Mouse (Mus musculus) T-helper 2 cell (primary cell): ENCODE results near the gene Zfp444.

Experiments
- in situ Hi-C: fragments of 300-600 bp; cut with MboI, MseI; formaldehyde crosslinking; loops from one replicate; pipeline ENCODE4 v1.15.1; 2025; ENCODE audit warnings: high pct_unique_total_duplicates

Gene Zfp444

DNA sequence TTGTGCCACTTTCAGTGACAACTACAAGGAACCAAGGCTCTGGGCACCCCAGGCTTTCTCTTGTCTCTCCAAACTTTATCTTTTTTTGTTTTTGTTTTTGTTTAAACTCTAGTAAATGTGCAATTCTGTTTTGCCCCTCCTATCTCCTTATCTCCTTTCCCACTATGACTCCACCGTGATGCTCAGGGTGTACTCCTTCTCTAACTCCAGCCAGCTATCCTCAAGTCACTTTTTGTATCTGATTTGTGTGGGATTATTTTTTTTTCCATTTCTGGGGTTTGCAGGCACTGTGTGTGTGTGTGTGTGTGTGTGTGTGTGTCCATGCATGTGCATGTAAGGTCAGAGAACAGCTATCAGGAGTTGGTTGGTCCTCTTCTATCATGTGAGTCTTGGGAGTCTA lies 14.5 kb upstream of the Zfp444 start:
- in situ Hi-C loops: loop anchor here (25.0 kb wide), 3 partner anchors 1095 to 1520 kb away; partner anchors contain the start of genes Gm45844, Tmem86b, U2af2 and Zfp580

DNA sequence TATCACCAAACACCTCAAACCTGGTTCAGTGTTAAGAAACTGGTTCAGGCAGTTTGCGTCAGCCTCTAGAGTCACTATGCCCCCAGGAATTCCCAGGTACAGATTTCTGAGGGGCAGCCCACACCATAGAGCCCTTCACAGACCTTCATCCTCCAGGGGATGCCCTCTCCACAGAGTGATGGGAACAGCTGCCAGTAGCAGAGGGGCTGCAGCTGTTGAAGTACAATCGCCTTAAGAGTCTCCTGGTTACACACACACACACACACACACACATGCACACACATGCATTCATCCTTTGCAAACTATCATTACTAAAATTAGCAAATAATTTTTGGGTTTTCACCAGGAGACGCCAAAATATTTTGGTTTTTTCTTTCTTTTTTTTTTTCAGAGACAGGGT lies 12.4 kb upstream of the Zfp444 start:
- in situ Hi-C loops: loop anchor here (25.0 kb wide), 3 partner anchors 1097 to 1522 kb away; partner anchors contain the start of genes Gm45844, Tmem86b, U2af2 and Zfp580

DNA sequence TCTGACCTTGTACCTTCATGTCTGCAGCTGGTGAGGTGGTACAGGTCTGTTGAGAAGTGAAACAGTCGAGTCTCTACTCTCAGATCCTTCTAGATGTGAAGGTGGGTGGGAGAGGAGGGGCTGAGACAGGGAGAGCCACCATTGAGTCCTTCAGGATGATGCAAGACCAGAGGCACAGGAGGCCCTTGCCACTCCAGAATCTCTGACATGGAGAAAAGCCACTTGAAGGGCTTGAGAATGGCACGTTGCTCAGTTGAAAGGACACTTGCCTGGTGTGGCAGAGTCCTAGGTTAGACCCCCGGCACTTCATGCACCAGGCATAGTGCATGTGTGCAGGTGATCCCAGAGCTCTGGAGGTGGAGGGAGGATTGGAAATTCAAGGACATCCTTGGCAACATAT lies 10.5 kb upstream of the Zfp444 start:
- in situ Hi-C loops: loop anchor here (25.0 kb wide), 3 partner anchors 1099 to 1524 kb away; partner anchors contain the start of genes Gm45844, Tmem86b, U2af2 and Zfp580

DNA sequence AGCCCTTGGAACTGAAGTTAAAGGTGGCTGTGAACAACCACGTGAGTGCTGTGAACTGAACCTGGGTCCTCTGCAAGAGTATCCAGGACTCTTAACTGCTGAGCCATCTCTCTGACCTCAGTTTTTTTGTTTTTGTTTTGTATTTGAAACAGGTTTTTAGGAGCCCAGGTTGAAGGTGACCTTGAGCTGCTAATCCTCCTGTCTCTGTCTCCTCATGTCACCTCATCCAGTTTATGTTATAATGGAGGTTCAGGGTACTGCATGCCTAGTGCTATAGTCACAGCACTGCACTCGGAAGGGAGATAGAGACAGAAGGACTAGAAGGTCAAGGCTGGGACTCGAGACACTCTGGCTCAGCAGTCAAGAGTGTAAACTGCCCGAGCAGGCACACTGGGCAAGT lies 9.9 kb upstream of the Zfp444 start:
- in situ Hi-C loops: loop anchor here (25.0 kb wide), 3 partner anchors 1100 to 1525 kb away; partner anchors contain the start of genes Gm45844, Tmem86b, U2af2 and Zfp580

DNA sequence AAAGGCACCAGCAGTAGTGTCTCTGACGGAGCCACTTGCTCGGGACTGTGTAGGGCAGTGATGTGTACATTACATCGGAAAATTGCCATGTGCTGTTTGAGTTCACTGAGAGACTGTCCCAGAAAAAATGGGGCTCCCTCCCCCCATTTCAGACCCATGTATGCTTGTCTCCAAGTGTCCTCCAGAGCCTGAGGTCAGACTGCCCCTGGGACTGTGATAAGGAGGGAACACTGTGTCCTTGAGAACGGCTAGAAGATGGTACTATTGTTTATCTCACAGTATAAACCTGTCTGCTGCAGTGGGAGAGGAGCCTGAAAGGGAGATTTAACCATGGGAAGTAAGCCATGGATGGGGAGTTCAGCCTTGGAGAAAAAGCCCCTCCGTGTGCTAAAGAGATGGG lies 7.4 kb upstream of the Zfp444 start:
- in situ Hi-C loops: loop anchor here (25.0 kb wide), 3 partner anchors 1102 to 1527 kb away; partner anchors contain the start of genes Gm45844, Tmem86b, U2af2 and Zfp580

DNA sequence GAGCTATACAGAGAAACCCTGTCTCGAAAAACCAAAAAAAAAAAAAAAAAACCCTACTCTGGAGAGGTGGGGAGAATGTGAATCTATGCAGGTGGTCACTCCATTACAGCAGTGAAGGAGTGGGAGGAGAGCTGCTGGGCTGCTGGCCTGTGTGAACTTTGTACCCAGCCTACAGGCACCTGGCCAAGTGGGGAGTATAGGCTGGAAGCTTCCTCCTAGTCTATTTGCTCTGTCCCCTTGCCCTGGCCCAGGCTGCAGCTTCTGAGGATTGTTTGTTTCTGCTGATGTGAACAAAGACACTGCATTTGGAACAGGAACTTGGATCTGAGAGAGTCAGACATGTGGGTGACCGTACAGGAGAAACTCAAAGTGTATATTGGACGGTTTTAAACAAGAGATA lies 2.6 kb upstream of the Zfp444 start:
- in situ Hi-C loops: loop anchor here (25.0 kb wide), 3 partner anchors 1107 to 1532 kb away; partner anchors contain the start of genes Gm45844, Tmem86b, U2af2 and Zfp580

DNA sequence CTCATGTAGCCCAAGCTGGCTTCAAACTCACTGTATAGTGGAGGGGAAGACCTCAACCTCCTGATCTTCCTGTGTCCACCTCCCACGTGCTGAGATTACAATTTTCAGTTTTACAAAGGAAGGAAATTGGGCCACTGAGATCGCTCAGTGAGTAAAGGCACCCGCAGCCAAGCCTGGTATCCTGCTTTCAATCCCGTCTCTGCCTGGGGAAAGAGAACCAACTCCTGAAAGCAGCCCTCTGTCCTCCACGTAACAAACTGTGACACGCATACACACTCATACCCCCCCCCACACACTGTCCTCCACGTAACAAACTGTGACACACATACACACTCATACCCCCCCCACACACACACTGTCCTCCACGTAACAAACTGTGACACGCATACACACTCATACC lies 1.6 kb upstream of the Zfp444 start:
- in situ Hi-C loops: loop anchor here (25.0 kb wide), 3 partner anchors 1108 to 1533 kb away; partner anchors contain the start of genes Gm45844, Tmem86b, U2af2 and Zfp580

DNA sequence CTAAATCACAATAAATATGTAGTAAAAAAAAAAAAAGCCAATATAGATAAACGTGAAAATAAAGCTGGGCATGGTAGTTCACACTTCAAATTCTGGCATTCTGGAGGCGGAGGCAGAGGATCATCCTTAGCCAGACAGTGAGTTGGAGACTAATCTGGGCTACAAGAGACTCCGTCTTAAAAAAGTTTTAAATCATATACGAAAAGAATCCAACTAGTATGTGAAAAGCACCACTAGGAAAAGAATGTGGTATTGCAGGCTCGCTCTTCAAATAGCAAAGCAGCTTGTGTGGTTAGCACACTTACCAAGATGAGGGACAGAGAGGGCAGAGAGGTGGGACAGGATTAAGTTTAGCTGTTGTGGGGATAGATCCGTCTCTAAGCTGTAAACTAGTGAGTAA lies 1.2 kb upstream of the Zfp444 start:
- in situ Hi-C loops: loop anchor here (25.0 kb wide), 3 partner anchors 1109 to 1534 kb away; partner anchors contain the start of genes Gm45844, Tmem86b, U2af2 and Zfp580

DNA sequence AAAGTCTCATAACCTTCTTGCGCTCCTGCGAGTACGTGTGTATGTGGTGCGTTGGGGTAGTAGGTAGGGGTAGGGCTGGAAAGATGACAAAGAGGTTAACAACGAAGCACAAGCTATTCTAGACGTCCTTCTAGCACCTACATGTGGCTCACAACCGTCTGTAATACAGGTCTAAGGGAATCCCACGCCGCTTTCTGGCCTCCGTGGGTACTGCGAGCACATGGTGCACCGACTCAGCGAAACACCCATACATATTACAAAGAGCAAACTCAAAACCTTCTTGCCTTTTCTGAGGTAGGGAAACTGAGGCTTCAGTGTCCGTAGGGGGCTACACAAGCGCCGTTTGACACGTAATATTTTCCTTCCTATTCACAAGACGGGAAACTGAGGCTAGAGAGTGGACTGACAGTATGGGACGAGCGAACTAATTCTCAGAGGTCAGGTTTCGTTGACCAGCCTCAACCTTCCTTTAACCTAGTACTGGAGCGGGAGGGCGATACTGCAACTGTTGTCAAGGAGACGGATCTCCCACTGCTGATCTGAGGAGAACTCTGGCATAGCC lies 501 bp upstream of the Zfp444 start:
- in situ Hi-C loops: loop anchor here (25.0 kb wide), 3 partner anchors 1109 to 1534 kb away; partner anchors contain the start of genes Gm45844, Tmem86b, U2af2 and Zfp580

DNA sequence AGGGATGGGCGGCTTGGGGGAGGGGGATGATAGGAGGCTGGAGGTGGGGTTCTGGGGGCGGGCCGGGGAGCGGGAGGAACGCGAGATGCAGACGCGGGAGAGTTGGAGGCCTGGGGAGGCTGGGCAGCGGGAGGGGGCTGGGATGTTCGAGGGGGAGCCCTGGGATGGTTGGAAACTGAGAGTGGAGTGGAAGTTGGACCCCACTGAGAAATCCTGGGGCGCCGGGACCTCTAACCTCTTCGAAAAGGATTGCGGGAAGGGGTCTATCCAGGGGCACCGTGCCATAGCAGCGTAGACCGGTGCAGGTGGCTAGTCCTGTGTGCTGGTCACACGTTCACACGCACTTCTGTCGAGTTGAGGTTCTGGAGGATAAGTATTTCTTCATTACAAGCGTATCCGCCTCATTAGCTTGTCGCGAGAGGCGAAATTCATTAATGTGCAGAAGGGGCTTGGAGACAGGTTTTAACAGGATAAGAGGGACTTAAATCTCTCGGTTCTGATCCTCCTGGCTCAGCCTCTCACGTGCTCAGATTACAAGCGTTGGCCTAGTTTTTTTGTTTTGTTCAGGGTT lies 733 bp downstream of the Zfp444 start:
- in situ Hi-C loops: loop anchor here (25.0 kb wide), 3 partner anchors 1110 to 1535 kb away; partner anchors contain the start of genes Gm45844, Tmem86b, U2af2 and Zfp580

DNA sequence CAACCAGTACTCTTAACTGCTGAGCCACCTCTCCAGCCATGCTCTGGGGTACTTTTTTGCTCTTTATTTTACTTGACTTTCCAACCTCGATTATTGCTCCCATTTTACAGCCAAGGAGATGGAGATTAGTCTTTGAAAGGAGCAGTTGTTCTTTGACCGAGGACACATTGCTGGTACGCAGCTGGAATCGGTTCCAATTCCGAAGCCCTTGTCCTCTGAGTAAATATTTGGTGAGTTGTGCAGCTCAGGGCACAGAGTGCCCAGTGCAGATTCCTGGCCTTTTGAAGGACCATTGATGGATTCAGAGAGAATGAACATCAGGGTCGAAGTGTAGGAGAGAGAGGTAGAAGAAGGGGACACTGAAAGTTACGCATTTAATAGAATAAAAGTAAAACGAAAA lies 1.8 kb downstream of the Zfp444 start:
- in situ Hi-C loops: loop anchor here (25.0 kb wide), 3 partner anchors 1112 to 1537 kb away; partner anchors contain the start of genes Gm45844, Tmem86b, U2af2 and Zfp580

DNA sequence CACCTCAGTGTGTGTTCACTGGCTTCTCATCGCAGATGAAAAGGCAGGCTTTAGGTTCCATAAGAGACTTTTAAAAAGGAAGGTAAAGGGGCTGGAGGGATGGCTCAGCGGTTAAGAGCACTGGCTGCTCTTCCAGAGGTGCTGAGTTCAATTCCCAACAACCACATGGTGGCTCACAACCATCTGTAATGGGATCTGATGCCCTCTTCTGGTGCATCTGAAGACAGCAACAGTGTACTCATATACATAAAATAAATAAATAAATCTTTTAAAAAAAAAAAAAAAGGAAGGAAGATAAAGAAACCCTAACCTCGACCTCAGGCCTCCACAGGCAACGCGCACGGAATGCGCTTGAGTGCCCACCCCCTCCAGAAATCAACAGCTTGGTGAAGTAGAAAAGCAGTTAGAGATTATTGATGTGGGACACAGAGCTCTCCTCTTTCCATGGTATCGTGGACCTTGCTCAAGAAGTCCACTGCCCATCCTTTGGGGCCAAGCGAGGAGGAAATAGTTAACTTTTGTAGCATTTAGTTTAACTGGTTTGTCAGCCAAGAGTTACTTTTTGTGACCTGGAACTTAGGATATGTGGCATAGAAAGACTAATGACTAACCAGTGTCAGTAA lies 2.5 kb downstream of the Zfp444 start:
- in situ Hi-C loops: loop anchor here (25.0 kb wide), 3 partner anchors 1112 to 1537 kb away; partner anchors contain the start of genes Gm45844, Tmem86b, U2af2 and Zfp580

DNA sequence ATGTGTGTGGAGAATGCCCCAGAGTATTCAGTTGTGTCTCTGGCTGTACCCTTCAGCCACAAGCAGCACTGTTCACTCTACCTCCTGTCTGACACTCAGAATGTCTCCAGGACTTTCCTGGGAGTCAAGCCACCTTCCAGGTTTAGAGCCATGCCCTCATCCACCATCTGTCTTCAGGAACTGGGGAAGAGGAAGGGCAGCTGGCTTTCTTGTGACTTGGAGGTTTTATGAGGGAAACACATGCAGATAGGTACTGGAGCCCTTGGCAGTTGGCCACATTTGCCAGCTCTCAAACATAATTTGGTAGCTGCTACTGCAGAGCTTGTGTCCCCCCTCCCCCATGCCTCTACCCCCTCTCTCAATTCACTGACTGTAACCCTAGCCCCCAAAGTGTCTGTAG lies 7.0 kb downstream of the Zfp444 start:
- in situ Hi-C loops: no loop called here

DNA sequence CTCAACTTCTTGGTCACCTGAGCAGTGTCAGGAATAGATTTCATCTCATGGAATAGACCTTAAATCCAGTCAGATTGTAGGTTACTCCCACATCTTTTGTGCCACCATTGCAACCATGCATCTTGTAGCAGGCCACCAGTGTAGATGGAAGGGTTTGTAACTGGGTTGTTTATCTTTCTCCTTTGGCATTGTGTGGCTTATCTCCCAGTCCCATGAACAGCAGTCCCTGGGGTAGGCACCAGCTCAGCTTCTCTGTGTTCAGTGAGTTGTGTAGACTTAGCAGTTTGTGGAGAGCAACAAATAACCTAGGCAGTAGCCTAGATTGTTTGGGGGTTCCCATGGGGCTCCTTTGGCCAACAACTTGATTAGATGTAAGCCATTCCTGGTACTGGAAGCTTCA lies 10.9 kb downstream of the Zfp444 start:
- in situ Hi-C loops: no loop called here

DNA sequence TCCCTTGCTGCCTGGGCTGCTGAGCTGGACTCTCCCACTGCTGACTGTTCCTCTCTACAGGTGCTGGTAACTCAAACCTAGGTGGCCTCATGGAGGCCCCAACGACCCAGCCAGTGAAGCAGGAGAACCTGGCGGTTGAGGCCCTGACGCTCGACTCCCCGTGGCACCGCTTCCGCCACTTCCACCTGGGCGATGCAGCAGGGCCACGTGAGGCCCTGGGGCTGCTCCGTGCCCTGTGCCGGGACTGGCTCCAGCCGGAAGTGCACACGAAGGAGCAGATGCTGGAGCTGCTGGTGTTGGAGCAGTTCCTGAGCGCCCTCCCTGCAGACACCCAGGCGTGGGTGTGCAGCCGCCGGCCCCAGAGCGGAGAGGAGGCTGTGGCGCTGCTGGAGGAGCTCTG lies 11.8 kb downstream of the Zfp444 start:
- in situ Hi-C loops: no loop called here

DNA sequence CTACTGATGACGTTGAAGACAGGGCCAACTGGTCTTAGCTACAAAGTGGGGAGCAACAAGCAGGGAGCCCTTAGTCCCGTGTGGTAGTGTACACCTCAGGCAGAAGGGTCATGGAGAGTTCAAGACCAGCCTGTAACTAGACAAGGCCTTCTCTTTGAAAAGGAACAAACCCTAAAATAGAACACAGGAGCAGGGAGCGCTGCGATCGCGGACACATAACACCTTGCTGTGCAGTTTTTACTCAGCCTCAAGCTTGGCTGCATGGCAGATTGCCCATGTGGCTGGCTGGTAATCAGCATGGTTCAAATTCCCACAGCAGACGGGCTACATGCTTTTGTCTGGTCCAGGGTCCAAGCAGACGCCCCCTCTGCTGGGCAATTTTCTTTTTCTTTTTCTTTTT lies 12.5 kb downstream of the Zfp444 start:
- in situ Hi-C loops: no loop called here

DNA sequence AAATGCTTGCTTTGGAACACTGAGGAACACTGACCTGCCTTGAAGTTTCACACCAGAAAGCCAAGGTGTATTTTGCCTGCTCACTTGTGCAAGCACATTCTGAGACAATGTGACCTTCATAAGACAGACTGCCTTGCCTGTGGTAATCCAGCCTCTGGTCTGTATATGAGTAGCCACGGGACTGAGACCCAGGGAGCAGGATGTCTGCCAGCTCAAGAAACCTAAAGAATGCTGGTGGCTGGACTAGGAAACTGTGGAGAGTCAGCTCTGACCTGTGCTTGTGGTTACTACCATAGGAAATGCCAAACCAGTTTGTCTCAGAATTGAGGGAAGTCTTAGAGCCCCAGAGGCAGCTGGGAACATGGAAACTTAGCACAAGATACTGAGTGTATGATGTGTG lies 13.4 kb downstream of the Zfp444 start:
- in situ Hi-C loops: no loop called here

DNA sequence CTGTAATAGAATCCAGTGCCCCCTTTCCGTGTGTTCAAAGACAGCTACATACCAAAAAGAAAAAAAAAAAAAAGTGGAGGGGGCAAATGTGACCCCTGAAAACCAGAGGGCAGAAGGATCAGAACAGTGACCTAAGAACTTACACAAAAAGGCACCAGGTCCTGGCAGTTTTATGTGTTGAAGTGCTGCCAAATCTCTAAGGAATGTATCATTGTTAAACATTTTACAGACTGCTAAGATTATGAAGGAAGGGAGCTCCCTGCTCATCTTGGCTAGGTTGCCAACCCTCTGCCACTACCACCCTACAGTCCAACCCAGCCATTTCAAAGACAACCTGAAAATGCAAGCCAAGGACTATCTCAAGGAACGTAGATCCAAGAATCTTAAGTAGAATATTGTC lies 14.2 kb downstream of the Zfp444 start:
- in situ Hi-C loops: no loop called here

DNA sequence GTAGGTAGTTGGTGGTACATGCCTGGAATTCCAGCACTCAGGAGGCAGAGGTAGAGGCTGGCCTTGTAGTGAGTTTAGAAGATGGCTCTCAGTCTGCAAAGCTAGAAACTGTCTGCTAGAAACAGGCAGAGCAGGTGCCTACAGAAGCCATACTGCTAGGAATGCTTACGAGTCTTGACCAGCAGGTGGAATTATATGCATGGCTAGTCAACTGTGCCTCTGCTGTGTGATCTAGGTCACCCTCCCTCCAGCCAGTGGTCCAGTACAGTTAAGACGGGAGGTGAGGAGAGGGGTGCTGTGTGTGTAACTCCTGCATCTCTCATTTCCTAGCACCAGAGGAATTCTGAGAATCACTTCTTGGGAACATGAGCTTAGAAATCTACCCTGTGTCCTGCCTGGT lies 14.7 kb downstream of the Zfp444 start:
- in situ Hi-C loops: no loop called here

DNA sequence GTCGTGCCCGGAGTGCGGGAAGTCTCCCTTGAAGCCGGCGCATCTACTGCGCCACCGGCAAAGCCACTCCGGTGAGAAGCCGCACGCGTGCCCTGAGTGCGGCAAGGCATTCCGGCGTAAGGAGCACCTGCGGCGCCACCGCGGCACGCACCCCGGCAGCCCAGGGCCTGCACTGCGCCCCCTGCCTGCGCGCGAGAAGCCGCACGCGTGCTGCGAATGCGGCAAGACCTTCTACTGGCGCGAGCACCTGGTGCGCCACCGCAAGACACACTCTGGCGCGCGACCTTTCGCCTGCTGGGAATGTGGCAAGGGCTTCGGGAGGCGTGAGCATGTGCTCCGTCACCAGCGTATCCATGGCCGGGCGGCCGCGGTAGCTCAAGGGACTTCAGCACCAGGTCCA lies 17.5 kb downstream of the Zfp444 start:
- in situ Hi-C loops: no loop called here

DNA sequence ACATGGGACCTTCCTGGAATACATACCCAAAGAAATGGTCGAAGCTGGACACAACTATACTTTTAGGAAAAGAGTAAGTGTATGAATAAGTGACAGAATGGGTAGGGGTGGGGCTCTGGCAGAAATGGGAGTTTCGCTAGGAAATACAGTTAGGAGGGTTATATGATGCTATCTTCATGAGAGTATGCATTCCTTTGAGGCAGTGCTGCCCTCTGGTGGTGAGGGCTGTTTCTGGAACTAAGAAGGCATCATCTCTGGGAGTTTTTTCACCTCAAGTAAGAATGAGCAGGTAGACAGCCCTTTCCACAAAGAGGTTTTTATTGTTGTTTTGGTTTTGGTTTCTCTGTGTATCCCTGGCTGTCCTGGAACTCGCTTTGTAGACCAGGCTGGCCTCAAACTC lies 19.4 kb downstream of the Zfp444 start:
- in situ Hi-C loops: no loop called here

DNA sequence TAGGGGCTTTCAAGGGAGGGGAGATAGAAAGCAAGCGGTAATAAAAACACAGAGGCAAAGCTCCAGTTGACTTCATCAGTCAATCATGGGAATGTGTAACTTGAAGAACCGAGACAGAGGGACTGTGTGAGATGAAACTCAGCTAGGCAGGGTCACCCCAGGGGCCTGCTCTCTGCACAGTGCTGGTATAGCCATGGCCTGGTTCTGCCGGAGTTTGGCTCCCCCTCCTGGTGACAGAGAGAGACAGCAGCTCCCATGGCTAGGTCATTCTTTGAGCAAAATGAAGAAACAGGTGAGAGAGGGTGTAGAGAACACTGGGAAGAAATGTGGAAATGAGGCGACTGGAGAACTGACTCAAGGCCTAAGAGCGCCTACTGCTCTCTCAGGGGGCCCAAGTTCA lies 22.1 kb downstream of the Zfp444 start:
- in situ Hi-C loops: no loop called here
